Mouse (Mus musculus): Measurements from ENCODE around the gene Taok3. TPM values are rescaled to one million over a fixed set of nuclear protein-coding genes. Genes with fewer than 3 reads are reported as not detected.

Taok3 gene
- polyA plus RNA-seq, 1 experiment from 2014 or later, result 13.3 TPM

- Histone ChIP-seq H3K27me3 (replicated peaks) (0 out of 2 replicates have a peak, but pooled peaks cover 2% of the 10 kb centered on the region), H3K4me3 (no peak overlapping the region), H3K9ac (no peak overlapping the region), H3K4me2 (no peak overlapping the region), H3K9me3 (replicated peaks) (no peaks in the 10 kb centered on the region), H3K4me1 (replicated peaks) (peaks cover 22% of the 10 kb centered on the region), H3K27ac (ENCODE audit: poor library complexity, severe bottlenecking) (no peak overlapping the region), H3K36me3 (peaks cover 10% of the 10 kb centered on the region)
- no peak for ATAC-seq (ENCODE audit: insufficient number of reproducible peaks, low FRiP score)
- 56% methylated on average over 7 of the region's 7 CpGs for WGBS
Observed at GRCm38 (mm10) chr5:117117716-117118115, 2.2 kb upstream of the Taok3 start.

- H3K9me3 ChIP-seq (replicated peaks), result no peaks in the 10 kb centered on the region
- 0 out of 2 replicates have a peak, but pooled peaks cover 2% of the 10 kb centered on the region for H3K27me3 ChIP-seq (replicated peaks)
- no peak overlapping the region for H3K9ac ChIP-seq
- peaks cover 6% of the 10 kb centered on the region for H3K36me3 ChIP-seq
- H3K27ac ChIP-seq (ENCODE audit: poor library complexity, severe bottlenecking), result no peak overlapping the region
- no peak overlapping the region for H3K4me2 ChIP-seq
- no peak for ATAC-seq (ENCODE audit: insufficient number of reproducible peaks, low FRiP score)
- H3K4me1 ChIP-seq (replicated peaks), result peaks cover 22% of the 10 kb centered on the region
- WGBS, result 73% methylated on average over 2 of the region's 2 CpGs
- H3K4me3 ChIP-seq, result no peak overlapping the region
Observed at GRCm38 (mm10) chr5:117118220-117118619, 1.7 kb upstream of the Taok3 start.

GRCm38 (mm10) chr5:117118850-117119249, 1.1 kb upstream of the Taok3 start:
- 70% methylated on average over 8 of the region's 8 CpGs for WGBS
- Histone ChIP-seq H3K4me2 (peak overlapping the region; percentile 33), H3K4me1 (replicated peaks) (peaks cover 22% of the 10 kb centered on the region), H3K36me3 (no peaks in the 10 kb centered on the region), H3K27ac (ENCODE audit: poor library complexity, severe bottlenecking) (no peak overlapping the region), H3K4me3 (0 out of 2 replicates have a peak overlapping the region, but pooled peaks have one; percentile 81), H3K27me3 (replicated peaks) (0 out of 2 replicates have a peak, but pooled peaks cover 2% of the 10 kb centered on the region), H3K9me3 (replicated peaks) (no peaks in the 10 kb centered on the region), H3K9ac (no peak overlapping the region)
- ATAC-seq (ENCODE audit: insufficient number of reproducible peaks, low FRiP score), result no peak

DNA sequence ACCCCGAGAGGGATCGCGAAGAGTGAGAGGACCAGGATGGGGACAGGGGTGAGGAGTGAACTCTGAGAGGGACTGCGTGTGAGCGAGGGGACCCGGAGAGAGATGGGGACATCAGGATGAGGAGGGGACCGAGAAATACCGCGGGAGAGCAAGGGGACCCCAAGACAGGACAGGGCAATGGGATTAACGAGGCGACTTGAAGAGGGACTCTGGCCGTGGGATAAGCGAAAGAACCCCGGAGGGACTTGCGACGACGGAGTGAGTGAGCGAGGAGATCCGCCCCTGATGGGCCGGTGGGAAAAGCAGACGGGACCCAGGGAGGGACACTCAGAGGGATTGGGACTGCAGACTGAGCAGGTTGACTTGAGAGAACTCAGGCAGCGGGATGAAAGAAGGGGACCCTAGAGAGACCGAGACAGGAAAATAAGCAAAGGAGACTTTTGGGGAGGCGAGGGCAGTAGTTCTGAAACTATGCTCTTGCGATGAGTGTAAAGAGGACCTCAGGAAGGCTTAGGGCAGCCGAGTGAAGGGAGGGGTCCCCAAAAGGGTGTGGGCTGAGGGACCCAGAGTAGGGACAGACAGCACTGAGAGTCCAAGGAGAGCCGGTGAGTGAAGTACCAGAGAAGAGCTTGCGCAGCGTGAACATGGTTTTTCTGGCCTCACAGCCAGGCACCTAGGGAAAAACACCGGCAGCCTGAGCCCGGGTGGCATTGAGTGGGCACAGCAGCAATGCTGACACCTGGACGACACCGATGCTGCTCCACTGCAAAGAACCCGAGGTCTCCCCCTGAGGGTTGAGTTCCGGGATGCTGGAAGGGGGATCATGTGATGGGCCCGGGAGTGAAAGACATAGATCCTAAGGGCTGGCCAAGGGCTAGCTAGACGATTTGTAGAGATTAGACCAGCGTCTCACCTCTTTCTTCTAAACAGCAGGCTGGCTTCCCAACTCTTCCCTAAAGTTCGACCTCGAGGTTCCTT, 849 bp downstream of the Taok3 start:
- 2% methylated on average over 40 of the region's 40 CpGs for WGBS
- ATAC-seq (ENCODE audit: insufficient number of reproducible peaks, low FRiP score), result no peak
- Histone ChIP-seq H3K4me2 (peak overlapping the region; percentile 94), H3K4me3 (peak overlapping the region; percentile 81), H3K4me1 (replicated peaks) (peaks cover 16% of the 10 kb centered on the region), H3K9ac (peak overlapping the region; percentile 75), H3K9me3 (replicated peaks) (no peaks in the 10 kb centered on the region), H3K36me3 (no peaks in the 10 kb centered on the region), H3K27ac (ENCODE audit: poor library complexity, severe bottlenecking) (no peak overlapping the region), H3K27me3 (replicated peaks) (0 out of 2 replicates have a peak, but pooled peaks cover 2% of the 10 kb centered on the region)

DNA sequence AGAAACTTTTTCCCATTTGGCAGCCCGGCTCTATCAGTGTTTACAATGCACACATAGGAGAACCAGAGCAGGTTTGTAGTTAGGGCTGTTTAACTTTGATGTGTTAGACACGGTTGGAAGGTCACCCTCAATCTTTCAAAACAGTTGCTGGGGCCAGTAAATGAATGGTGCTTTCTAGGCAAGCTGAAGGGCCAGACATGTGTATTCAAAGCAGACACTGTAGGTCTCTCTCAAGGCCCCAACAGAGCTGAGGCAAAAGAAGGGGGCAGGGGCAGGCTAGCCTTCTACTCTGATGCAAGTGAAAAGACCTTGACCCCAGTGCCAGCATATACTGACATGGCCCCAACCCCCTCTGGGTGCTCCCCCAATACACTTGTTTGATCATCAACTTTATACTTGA, 1.7 kb downstream of the Taok3 start:
- no peaks in the 10 kb centered on the region for H3K9me3 ChIP-seq (replicated peaks)
- 0 out of 2 replicates have a peak overlapping the region, but pooled peaks have one; percentile 81 for H3K4me3 ChIP-seq
- peak overlapping the region; percentile 94; the same call in 1 of the 2 replicates for H3K4me2 ChIP-seq
- no peak overlapping the region for H3K27ac ChIP-seq (ENCODE audit: poor library complexity, severe bottlenecking)
- H3K27me3 ChIP-seq (replicated peaks), result 0 out of 2 replicates have a peak, but pooled peaks cover 2% of the 10 kb centered on the region
- peaks cover 16% of the 10 kb centered on the region for H3K4me1 ChIP-seq (replicated peaks)
- no peak overlapping the region for H3K9ac ChIP-seq
- ATAC-seq (ENCODE audit: insufficient number of reproducible peaks, low FRiP score), result no peak
- 8% methylated on average over 2 of the region's 2 CpGs for WGBS
- no peaks in the 10 kb centered on the region for H3K36me3 ChIP-seq

DNA sequence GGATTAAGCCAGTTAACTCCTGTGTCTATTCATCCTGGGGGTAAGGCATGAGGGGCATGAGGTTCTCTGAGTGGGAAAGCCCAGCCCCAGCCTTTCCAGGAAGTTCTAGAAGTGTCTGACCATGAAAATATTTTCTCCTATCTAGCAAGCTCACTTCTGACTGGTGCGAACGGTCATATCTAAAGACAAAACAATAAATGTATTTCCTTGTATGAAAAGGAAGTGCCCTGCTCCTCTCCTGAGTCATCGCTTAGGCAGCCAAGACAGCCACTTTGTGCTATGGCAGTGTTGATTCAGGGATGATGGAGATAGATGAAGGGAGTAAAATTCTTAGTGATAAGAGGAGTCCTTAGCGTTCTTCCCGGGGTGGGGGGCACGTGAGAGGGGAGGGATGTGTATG, 3.2 kb downstream of the Taok3 start:
- Histone ChIP-seq H3K4me2 (no peak overlapping the region), H3K9me3 (replicated peaks) (no peaks in the 10 kb centered on the region), H3K27ac (ENCODE audit: poor library complexity, severe bottlenecking) (no peak overlapping the region), H3K4me1 (replicated peaks) (peaks cover 16% of the 10 kb centered on the region), H3K9ac (no peak overlapping the region), H3K27me3 (replicated peaks) (0 out of 2 replicates have a peak, but pooled peaks cover 2% of the 10 kb centered on the region), H3K36me3 (no peaks in the 10 kb centered on the region), H3K4me3 (no peak overlapping the region)
- 48% methylated on average over 6 of the region's 6 CpGs for WGBS
- ATAC-seq (ENCODE audit: insufficient number of reproducible peaks, low FRiP score), result no peak

DNA sequence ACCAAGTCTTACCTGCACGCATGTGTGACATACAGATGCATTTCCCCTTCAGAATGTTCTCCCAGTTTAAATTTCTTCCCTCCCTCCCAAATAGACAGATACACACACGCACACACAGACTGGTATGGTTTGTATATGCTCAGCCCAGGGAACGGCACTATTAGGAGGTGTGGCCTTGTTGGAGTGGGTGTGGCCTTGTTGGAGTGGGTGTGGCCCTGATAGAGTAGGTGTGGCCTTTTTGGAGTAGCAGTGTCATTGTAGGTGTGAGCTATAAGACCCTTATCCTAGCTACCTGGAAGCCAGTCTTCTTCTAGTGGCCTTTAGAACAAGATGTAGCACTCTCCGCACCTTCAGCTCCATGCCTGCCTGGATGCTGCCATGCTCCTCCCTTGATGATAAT, 3.9 kb downstream of the Taok3 start:
- H3K9ac ChIP-seq, result no peak overlapping the region
- peaks cover 16% of the 10 kb centered on the region for H3K4me1 ChIP-seq (replicated peaks)
- 85% methylated on average over 4 of the region's 4 CpGs for WGBS
- no peak for ATAC-seq (ENCODE audit: insufficient number of reproducible peaks, low FRiP score)
- no peak overlapping the region for H3K4me3 ChIP-seq
- no peak overlapping the region for H3K4me2 ChIP-seq
- H3K9me3 ChIP-seq (replicated peaks), result no peaks in the 10 kb centered on the region
- 0 out of 2 replicates have a peak, but pooled peaks cover 2% of the 10 kb centered on the region for H3K27me3 ChIP-seq (replicated peaks)
- no peak overlapping the region for H3K27ac ChIP-seq (ENCODE audit: poor library complexity, severe bottlenecking)
- H3K36me3 ChIP-seq, result no peaks in the 10 kb centered on the region

DNA sequence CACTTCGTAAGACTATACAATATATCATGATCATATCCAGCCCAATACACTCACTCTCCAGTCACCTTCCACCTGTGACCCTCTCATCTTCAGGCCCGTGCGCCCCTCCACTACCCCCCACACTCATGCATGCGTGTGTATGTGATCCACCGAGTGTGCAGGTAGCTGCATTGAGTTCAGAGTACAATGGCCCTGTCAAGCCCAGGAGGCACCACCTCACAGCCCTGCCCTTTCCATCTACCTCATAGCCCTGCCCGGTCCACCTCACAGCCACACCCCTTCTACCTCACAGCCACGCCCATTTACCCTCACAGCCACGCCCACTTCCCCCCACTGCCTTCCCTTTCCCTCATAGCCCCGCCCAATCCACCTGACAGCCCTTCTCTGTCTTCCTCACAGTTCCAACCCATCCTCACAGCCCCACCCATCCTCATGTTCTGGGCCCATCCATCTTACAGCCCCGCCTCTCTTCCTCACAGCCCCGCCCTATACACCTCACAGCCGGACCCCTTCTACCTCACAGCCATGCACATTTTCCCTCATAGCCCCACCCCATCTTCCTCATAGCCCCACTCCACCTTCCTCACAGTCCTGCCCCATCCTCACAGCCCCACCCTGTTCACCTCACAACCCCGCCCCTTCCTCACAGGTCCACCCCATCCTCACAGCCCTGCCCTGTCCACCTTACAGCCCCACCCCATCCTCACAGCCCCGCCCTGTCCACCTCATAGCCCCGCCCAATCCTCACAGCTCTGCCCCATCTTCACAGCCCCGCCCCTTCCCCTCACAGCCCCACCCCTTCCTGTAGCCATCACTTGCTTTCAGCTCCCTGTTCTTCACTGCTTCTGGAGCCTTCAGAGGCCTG, 5.8 kb downstream of the Taok3 start:
- Histone ChIP-seq H3K9ac (no peak overlapping the region), H3K27me3 (replicated peaks) (0 out of 2 replicates have a peak, but pooled peaks cover 2% of the 10 kb centered on the region), H3K4me1 (replicated peaks) (peaks cover 11% of the 10 kb centered on the region), H3K4me2 (no peak overlapping the region), H3K36me3 (no peaks in the 10 kb centered on the region), H3K4me3 (no peak overlapping the region), H3K27ac (ENCODE audit: poor library complexity, severe bottlenecking) (no peak overlapping the region), H3K9me3 (replicated peaks) (no peaks in the 10 kb centered on the region)
- ATAC-seq (ENCODE audit: insufficient number of reproducible peaks, low FRiP score), result peak; percentile 72
- 80% methylated on average over 16 of the region's 16 CpGs for WGBS

DNA sequence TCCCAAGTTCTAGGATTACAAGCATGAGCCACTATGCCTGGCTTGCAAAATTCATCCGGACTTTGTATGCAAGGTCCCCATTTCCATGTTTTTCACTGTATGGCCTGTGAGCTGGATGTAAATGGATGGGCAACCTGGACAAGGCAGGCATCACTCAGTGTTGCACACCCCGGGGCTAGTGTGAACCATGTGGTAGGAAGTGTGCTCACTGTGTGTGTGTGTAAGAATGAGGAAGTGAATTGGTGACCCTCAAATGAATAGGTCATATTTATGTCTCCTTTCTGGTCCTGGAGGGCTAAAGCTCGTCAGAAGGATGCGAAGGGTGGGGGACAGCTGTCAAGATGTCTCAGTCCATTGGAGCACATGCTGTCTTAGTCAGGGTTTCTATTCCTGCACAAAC, 7.1 kb downstream of the Taok3 start:
- no peak overlapping the region for H3K27ac ChIP-seq (ENCODE audit: poor library complexity, severe bottlenecking)

GRCm38 (mm10) chr5:117130726-117131125, 10.8 kb downstream of the Taok3 start:
- no peak overlapping the region for H3K27ac ChIP-seq (ENCODE audit: poor library complexity, severe bottlenecking)
- H3K4me1 ChIP-seq (replicated peaks), result peaks cover 24% of the 10 kb centered on the region
- H3K9ac ChIP-seq, result no peak overlapping the region
- H3K4me2 ChIP-seq, result no peak overlapping the region
- no peak for ATAC-seq (ENCODE audit: insufficient number of reproducible peaks, low FRiP score)
- no peak overlapping the region for H3K4me3 ChIP-seq
- no peaks in the 10 kb centered on the region for H3K36me3 ChIP-seq
- no peaks in the 10 kb centered on the region for H3K27me3 ChIP-seq (replicated peaks)
- WGBS, result 86% methylated on average over 15 of the region's 15 CpGs
- H3K9me3 ChIP-seq (replicated peaks), result no peaks in the 10 kb centered on the region

More for the DNA sequence above, 7.1 kb downstream of the Taok3 start:
- Histone ChIP-seq H3K9ac (no peak overlapping the region), H3K4me3 (no peak overlapping the region), H3K36me3 (no peaks in the 10 kb centered on the region), H3K27me3 (replicated peaks) (no peaks in the 10 kb centered on the region), H3K4me2 (no peak overlapping the region), H3K4me1 (replicated peaks) (no peaks in the 10 kb centered on the region), H3K9me3 (replicated peaks) (no peaks in the 10 kb centered on the region)
- 84% methylated on average over 4 of the region's 4 CpGs for WGBS
- ATAC-seq (ENCODE audit: insufficient number of reproducible peaks, low FRiP score), result no peak

All from heart, embryonic 12.5 days (tissue).